In genomic region chr14:31433126-31433525, GRCm38 (mm10) we compare ENCODE assay signal across 8 mouse cellular contexts. TPM values are rescaled to one million over a fixed set of nuclear protein-coding genes. Genes with fewer than 3 reads are reported as not detected.
DNase-seq lines count a peak whose midpoint lies in the region; ATAC-seq and TF ChIP-seq lines count a peak whose summit lies in the region.

No protein-coding gene starts in this region.

- H3K27me3 ChIP-seq in hindbrain, embryonic 13.5 days, result 0 out of 2 replicates have a peak, but pooled peaks cover 3% of the 10 kb centered on the region
- H3K27me3 ChIP-seq in hindbrain, embryonic 12.5 days, result peaks cover 11% of the 10 kb centered on the region; the same call in 1 of the 2 replicates
- no peaks in the 10 kb centered on the region for H3K27me3 ChIP-seq in limb, embryonic 14.5 days (ENCODE audit: control insufficient read depth, insufficient read depth, low read length)

- no peak for TF ChIP-seq POLR2A in limb, embryonic 14.5 days (IDR thresholded peaks at IDR 0.05; ENCODE audit: borderline replicate concordance, extremely low read depth, insufficient read depth, insufficient read length)

- ATAC-seq in hindbrain, embryonic 13.5 days (ENCODE audit: low FRiP score), result no peak
- no peak for ATAC-seq in hindbrain, embryonic 12.5 days (ENCODE audit: low FRiP score)
- ATAC-seq in limb, embryonic 14.5 days (ENCODE audit: low FRiP score, low read depth), result no peak

- no peak overlapping the region for H3K27ac ChIP-seq in hindbrain, embryonic 13.5 days
- H3K27ac ChIP-seq in hindbrain, embryonic 12.5 days, result no peak overlapping the region
- peak overlapping the region; percentile 92 for H3K27ac ChIP-seq in brown adipose tissue, adult 24 weeks (replicated peaks; ENCODE audit: low read depth, low read length)
- H3K27ac ChIP-seq in limb, embryonic 14.5 days (replicated peaks; ENCODE audit: low read depth, low read length), result peak overlapping the region; percentile 69

- H3K9ac ChIP-seq in hindbrain, embryonic 13.5 days, result no peak overlapping the region; the same call in 1 of the 2 replicates
- H3K9ac ChIP-seq in hindbrain, embryonic 12.5 days, result no peak overlapping the region
- H3K9ac ChIP-seq in limb, embryonic 14.5 days (ENCODE audit: low read depth, low read length, severe bottlenecking), result no peak overlapping the region

- H3K4me2 ChIP-seq in hindbrain, embryonic 13.5 days, result peak overlapping the region; percentile 68
- H3K4me2 ChIP-seq in hindbrain, embryonic 12.5 days (replicated peaks), result no peak overlapping the region; the same call in 1 of the 2 replicates
- peak overlapping the region; percentile 93 for H3K4me2 ChIP-seq in limb, embryonic 14.5 days (replicated peaks; ENCODE audit: low read depth, low read length, severe bottlenecking)

- H3K36me3 ChIP-seq in hindbrain, embryonic 13.5 days, result peaks cover 33% of the 10 kb centered on the region
- peaks cover 9% of the 10 kb centered on the region; the same call in 1 of the 2 replicates for H3K36me3 ChIP-seq in hindbrain, embryonic 12.5 days
- H3K36me3 ChIP-seq in limb, embryonic 14.5 days (ENCODE audit: control insufficient read depth, insufficient read depth, low read length), result peaks cover 11% of the 10 kb centered on the region

- DNase-seq in A20 (ENCODE audit: low read depth, low spot score) (peak; percentile 65), adipocyte (ENCODE audit: low spot score) (no peak)
- no peak for DNase-seq in limb, embryonic 14.5 days (ENCODE audit: low spot score)
- no peak for DNase-seq in ovary, postnatal 14 days (ENCODE audit: low spot score)
- no peak for DNase-seq in adrenal gland, postnatal 10 days

- H3K9me3 ChIP-seq in hindbrain, embryonic 13.5 days, result no peaks in the 10 kb centered on the region
- no peaks in the 10 kb centered on the region for H3K9me3 ChIP-seq in hindbrain, embryonic 12.5 days (replicated peaks)
- no peaks in the 10 kb centered on the region for H3K9me3 ChIP-seq in limb, embryonic 14.5 days (ENCODE audit: control insufficient read depth, low read length)

- 75% methylated on average over 5 of the region's 5 CpGs for WGBS in hindbrain, embryonic 13.5 days
- WGBS in hindbrain, embryonic 12.5 days, result 74% methylated on average over 5 of the region's 5 CpGs
- 40% methylated on average over 5 of the region's 5 CpGs for WGBS in limb, embryonic 14.5 days

- no peak overlapping the region for H3K4me3 ChIP-seq in hindbrain, embryonic 13.5 days
- H3K4me3 ChIP-seq in hindbrain, embryonic 12.5 days, result no peak overlapping the region
- peak overlapping the region; percentile 34 for H3K4me3 ChIP-seq in brown adipose tissue, adult 24 weeks (ENCODE audit: insufficient read depth, low read depth, low read length)
- H3K4me3 ChIP-seq in limb, embryonic 14.5 days (replicated peaks; ENCODE audit: low read length), result no peak overlapping the region

- H3K4me1 ChIP-seq in hindbrain, embryonic 13.5 days (replicated peaks), result peaks cover 59% of the 10 kb centered on the region
- peaks cover 24% of the 10 kb centered on the region for H3K4me1 ChIP-seq in hindbrain, embryonic 12.5 days
- H3K4me1 ChIP-seq in brown adipose tissue, adult 24 weeks (ENCODE audit: control insufficient read depth, insufficient read depth, insufficient read length, low read length), result peaks cover 25% of the 10 kb centered on the region
- peaks cover 34% of the 10 kb centered on the region for H3K4me1 ChIP-seq in limb, embryonic 14.5 days (ENCODE audit: control insufficient read depth, insufficient read depth, low read length)

RNA-seq across cellular contexts. Expression of gene Sh3bp5, which starts 2.8 kb away (rescaled TPM):
- 140 and 142 TPM in 2 replicates for polyA plus RNA-seq in hindbrain, embryonic 13.5 days (2015; fragmentation: Nextera tagmentation; extraction: Ambion mirVana)
- 54.9 and 68.0 TPM in 2 replicates for polyA plus RNA-seq in hindbrain, embryonic 12.5 days (2016; fragmentation: Nextera tagmentation; extraction: Ambion mirVana)
- 65.9 and 67.5 TPM in 2 replicates for polyA plus RNA-seq in brown adipose tissue, adult 24 weeks (2012; ENCODE audit: insufficient read depth, insufficient read length, missing spikeins)
- polyA plus RNA-seq in limb, embryonic 14.5 days (2012; rRNA removed), result 37.4 and 49.1 TPM in 2 replicates
- 22.2 and 28.4 TPM in 2 replicates for polyA plus RNA-seq in limb, embryonic 14.5 days (2014; fragmentation: Nextera tagmentation; extraction: Ambion mirVana)
- 100 to 1,000 TPM; 107 to 135 TPM for total RNA-seq in adrenal gland, postnatal 10 days (2021)

Comparison
In these comparisons a context has a peak if more than half of its experiments do, and no peak if none do; other contexts are left out.
1. H3K27ac ChIP-seq: peak in brown adipose tissue, adult 24 weeks (single experiment) and limb, embryonic 14.5 days (single experiment); none in hindbrain, embryonic 13.5 days (single experiment) and hindbrain, embryonic 12.5 days (single experiment).